ENCODE assay signal across 11 mouse cellular contexts in the genomic region with DNA sequence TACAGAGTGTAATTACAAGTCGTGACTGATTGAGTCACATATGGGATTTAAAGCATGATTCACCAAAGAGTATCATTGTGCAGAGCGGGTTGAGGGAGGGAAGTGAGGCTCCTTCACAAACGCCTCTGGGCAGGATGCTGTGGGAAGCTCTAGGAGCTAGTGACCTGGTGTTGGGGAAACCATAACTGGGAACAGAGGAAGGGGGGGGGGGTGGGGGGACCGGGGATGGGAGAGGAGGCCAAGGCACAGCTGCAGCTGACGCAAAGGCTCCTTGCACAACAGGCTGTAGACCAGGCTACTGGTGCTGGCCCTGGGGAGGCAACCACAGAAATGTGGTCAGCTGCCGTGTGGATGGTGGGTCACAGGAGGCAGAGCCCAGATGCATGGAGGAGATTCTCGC.
DNase-seq lines count a peak whose midpoint lies in the region; ATAC-seq and TF ChIP-seq lines count a peak whose summit lies in the region.
"Had no signal": no experiment of that assay in that cellular context is flagged by ENCODE, and none has a peak within 500 bp of the region (broad histone marks: within the 10 kb centered on the region; RNA-seq: fewer than 3 reads in every experiment).

No protein-coding gene starts in this region.

- peak; percentile 96 for DNase-seq in heart, adult 11 months
- DNase-seq in heart, adult 8-10 months (ENCODE audit: low spot score) = no peak
- DNase-seq in liver (peak; percentile 24), Patski (ENCODE audit: low read depth, low spot score) (peak; percentile 58)
- no peak for DNase-seq in liver, embryonic 11.5 days (ENCODE audit: low spot score)
- DNase-seq in heart, postnatal 14 days = peak; percentile 33 to 37
- no peak for DNase-seq in spleen, adult 18-20 months

- 38% methylated on average over 7 of the region's 7 CpGs for WGBS in liver, embryonic 11.5 days

- ATAC-seq in liver, embryonic 11.5 days (replicated peaks; ENCODE audit: low FRiP score) = no peak
- ATAC-seq in Patski = peak; percentile 85
- ATAC-seq in erythroblast, adult 5-6 weeks (replicated peaks; ENCODE audit: low FRiP score, poor library complexity, severe bottlenecking) = no peak

- intact Hi-C loops in heart, postnatal 14 days (cut with DNase I) = loop anchor here (10.0 kb wide), 1 partner anchor 84 kb away; no protein-coding TSS in a partner anchor

- CTCF ChIA-PET in Patski (lab: Charles Lee) = interaction anchor here (0.6 kb wide), 1 partner anchor 69 kb away, joined by 4 read pairs; no protein-coding TSS in a partner anchor

- H3K27ac ChIP-seq in liver, embryonic 11.5 days (ENCODE audit: low read depth, low read length) = no peak overlapping the region
- H3K27ac ChIP-seq: hindbrain, embryonic 15.5 days; neural tube, embryonic 13.5 days had no signal

- no peaks in the 10 kb centered on the region for H3K4me1 ChIP-seq in liver, embryonic 11.5 days (replicated peaks; ENCODE audit: control insufficient read depth, insufficient read depth, low read length)
- H3K4me1 ChIP-seq: hindbrain, embryonic 15.5 days had no signal

- no peak overlapping the region for H3K9ac ChIP-seq in liver, embryonic 11.5 days (ENCODE audit: low read depth, low read length)
- H3K9ac ChIP-seq: hindbrain, embryonic 15.5 days; neural tube, embryonic 13.5 days had no signal

- H3K4me2 ChIP-seq in liver, embryonic 11.5 days = no peak overlapping the region
- H3K4me2 ChIP-seq: hindbrain, embryonic 15.5 days; neural tube, embryonic 13.5 days had no signal

- in situ Hi-C loops in Patski (cut with MboI; ENCODE audit: low pct_unique_long_range_greater_than_20kb) = no loop called here

- H3K4me3 ChIP-seq in liver, embryonic 11.5 days (ENCODE audit: low read depth, low read length) = no peak overlapping the region
- H3K4me3 ChIP-seq: hindbrain, embryonic 15.5 days; neural tube, embryonic 13.5 days had no signal

- POLR2A ChIA-PET in Patski (lab: Charles Lee) = no interaction called here

- no peak for TF ChIP-seq CTCF in Patski (IDR thresholded peaks at IDR 0.05)

- no peaks in the 10 kb centered on the region for H3K36me3 ChIP-seq in liver, embryonic 11.5 days (ENCODE audit: control insufficient read depth, insufficient read depth, low read length)
- H3K36me3 ChIP-seq: G1E; hindbrain, embryonic 15.5 days; neural tube, embryonic 13.5 days had no signal

- no peaks in the 10 kb centered on the region for H3K27me3 ChIP-seq in liver, embryonic 11.5 days (replicated peaks; ENCODE audit: control insufficient read depth, insufficient read depth, low read length)
- H3K27me3 ChIP-seq in Patski = no peaks in the 10 kb centered on the region
- H3K27me3 ChIP-seq: hindbrain, embryonic 15.5 days; neural tube, embryonic 13.5 days had no signal

- no peaks in the 10 kb centered on the region for H3K9me3 ChIP-seq in liver, embryonic 11.5 days (ENCODE audit: control insufficient read depth, low read length)
- H3K9me3 ChIP-seq: G1E; hindbrain, embryonic 15.5 days; neural tube, embryonic 13.5 days had no signal

Comparison
In these comparisons a context has a peak if more than half of its experiments do, and no peak if none do; other contexts are left out.
1. DNase-seq: peak in heart, adult 11 months (single experiment), liver (single experiment), Patski (single experiment) and heart, postnatal 14 days (2 of 2); none in heart, adult 8-10 months (single experiment), liver, embryonic 11.5 days (single experiment) and spleen, adult 18-20 months (0 of 2).